Mouse (Mus musculus) heart, embryonic 14.5 days (tissue): ENCODE measurements around the gene Gm13287. TPM values are rescaled to one million over a fixed set of nuclear protein-coding genes. Genes with fewer than 3 reads are reported as not detected.
"Not testable (repeated sequence)": the region's sequence is repeated elsewhere in the genome, so short reads cannot be mapped to it uniquely, and the experiment has no call there.

Source experiments
- ATAC-seq: fragments of 200-750 bp; cut with Nextera tagmentation; 2 replicates; pipeline ENCODE4 v1.8.0; 2017; ENCODE audit warnings: low read depth, moderate TSS enrichment; ENCODE audit not compliant: insufficient number of reproducible peaks, insufficient read depth, low FRiP score
- H3K27ac ChIP-seq, 2 experiments: fragments of 200-500 bp in 1 of 2; fragments of 300-500 bp in 1 of 2; sonication (generic) in 1 of 2; replicated peaks in 1 of 2; 2 replicates each; pipeline ENCODE4 v1.5.1; 2012 to 2014; ENCODE audit warnings: low read depth in 2 of 2, low read length in 2 of 2, control low read depth in 1 of 2, mild to moderate bottlenecking in 1 of 2, mixed read lengths in 1 of 2; ENCODE audit not compliant: control insufficient read depth in 1 of 2, insufficient read depth in 1 of 2
- H3K27me3 ChIP-seq: fragments of 300-500 bp; sonication (generic); 2 replicates; pipeline ENCODE4 v1.6.1; 2014; ENCODE audit warnings: mild to moderate bottlenecking, low read length, control low read depth; ENCODE audit not compliant: control insufficient read depth, insufficient read depth
- H3K36me3 ChIP-seq: fragments of 300-500 bp; sonication (generic); 2 replicates; pipeline ENCODE4 v1.6.1; 2014; ENCODE audit warnings: mild to moderate bottlenecking, control low read depth, low read length, mixed read lengths; ENCODE audit not compliant: control insufficient read depth, insufficient read depth
- H3K4me1 ChIP-seq, 2 experiments: fragments of 200-500 bp in 1 of 2; fragments of 300-500 bp in 1 of 2; sonication (generic) in 1 of 2; 2 replicates each; pipeline ENCODE4 v1.6.1; 2012 to 2014; ENCODE audit warnings: low read length in 2 of 2, control low read depth in 1 of 2, mixed read lengths in 1 of 2; ENCODE audit not compliant: control insufficient read depth in 2 of 2, insufficient read depth in 2 of 2
- H3K4me2 ChIP-seq: fragments of 300-500 bp; sonication (generic); 2 replicates; pipeline ENCODE4 v1.6.1; 2014; ENCODE audit warnings: mild to moderate bottlenecking, low read length
- H3K4me3 ChIP-seq, 2 experiments: fragments of 200-500 bp in 1 of 2; fragments of 300-500 bp in 1 of 2; sonication (generic) in 1 of 2; 2 replicates each; pipeline ENCODE4 v1.5.1; 2012 to 2014; ENCODE audit warnings: low read length in 2 of 2, mild to moderate bottlenecking in 2 of 2, control low read depth in 1 of 2, low read depth in 1 of 2, moderate library complexity in 1 of 2; ENCODE audit not compliant: control insufficient read depth in 1 of 2, insufficient read depth in 1 of 2
- H3K9ac ChIP-seq: fragments of 300-500 bp; sonication (generic); 2 replicates; pipeline ENCODE4 v1.6.1; 2014; ENCODE audit warnings: mild to moderate bottlenecking, low read length
- H3K9me3 ChIP-seq: fragments of 300-500 bp; sonication (generic); 2 replicates; pipeline ENCODE4 v1.6.1; 2016; ENCODE audit warnings: low read length, control low read depth; ENCODE audit not compliant: control insufficient read depth
- WGBS: fragments of 180-500 bp; shearing (Covaris S2); extraction: QIAGEN DNeasy Blood & Tissue Kit; methylation state at CpG from one replicate; pipeline ENCODE4 v1.1.7; 2014; 5-methylcytosine and 5-hydroxymethylcytosine counted together
- polyA plus RNA-seq: library from polyadenylated mRNA; unstranded; fragments of >200 nt; fragmentation: Nextera tagmentation; extraction: Ambion mirVana; gene quantifications from 2 replicates; pipeline ENCODE4 v1.2.1, GENCODE M21; 2014

Gene Gm13287
- polyA plus RNA-seq, 1 experiment from 2014 or later = not detected

DNA sequence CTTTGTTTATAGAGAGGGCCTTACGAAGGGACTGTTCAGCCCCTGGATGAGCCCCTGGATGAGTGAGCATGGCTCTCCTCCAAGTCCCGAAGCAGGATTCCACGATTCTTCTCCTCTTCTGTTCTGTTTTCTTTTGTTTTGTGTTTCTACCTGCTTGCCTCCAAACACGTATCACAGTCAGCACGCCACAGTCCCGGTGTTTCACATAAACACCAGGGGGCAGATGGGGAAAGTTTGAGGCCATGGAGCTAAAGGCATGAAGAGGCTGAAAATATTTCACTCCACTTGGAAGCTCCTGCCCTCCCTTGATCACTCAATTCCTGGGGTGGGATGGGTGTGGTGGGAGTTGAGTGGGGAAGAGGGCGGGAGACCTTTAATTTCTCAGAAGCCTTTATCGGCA, 41.3 kb upstream of the Gm13287 start:
- H3K27me3 ChIP-seq, H3K9ac ChIP-seq, H3K4me1 ChIP-seq, H3K27ac ChIP-seq, H3K4me3 ChIP-seq, H3K9me3 ChIP-seq, H3K36me3 ChIP-seq, H3K4me2 ChIP-seq, ATAC-seq: not testable (repeated sequence)
- 67% methylated on average over 6 of the region's 8 CpGs for WGBS

DNA sequence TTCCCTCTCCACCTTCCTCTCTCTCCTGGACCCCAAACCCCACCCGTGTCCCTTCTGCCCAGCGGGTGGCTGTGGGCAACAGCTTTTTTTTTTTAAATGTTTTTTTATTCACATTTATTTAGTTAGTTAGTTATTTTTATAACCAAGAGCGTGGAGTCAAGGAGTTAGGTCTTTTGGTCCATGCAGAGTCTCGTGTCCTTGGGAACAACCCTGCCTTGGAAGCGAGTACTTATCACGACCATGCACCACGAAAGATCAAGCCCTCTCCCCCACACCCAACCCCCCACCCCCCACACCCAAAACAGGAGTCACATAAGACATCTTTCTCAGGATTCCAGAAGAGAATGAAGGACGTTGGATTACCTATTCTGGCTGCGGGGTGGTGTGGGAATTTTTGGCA, 40.7 kb upstream of the Gm13287 start:
- not testable (repeated sequence) for H3K36me3 ChIP-seq, H3K27me3 ChIP-seq, ATAC-seq, H3K9ac ChIP-seq, H3K4me1 ChIP-seq, H3K27ac ChIP-seq, H3K4me2 ChIP-seq, H3K4me3 ChIP-seq, H3K9me3 ChIP-seq
- WGBS = 48% methylated on average over 7 of the region's 9 CpGs

DNA sequence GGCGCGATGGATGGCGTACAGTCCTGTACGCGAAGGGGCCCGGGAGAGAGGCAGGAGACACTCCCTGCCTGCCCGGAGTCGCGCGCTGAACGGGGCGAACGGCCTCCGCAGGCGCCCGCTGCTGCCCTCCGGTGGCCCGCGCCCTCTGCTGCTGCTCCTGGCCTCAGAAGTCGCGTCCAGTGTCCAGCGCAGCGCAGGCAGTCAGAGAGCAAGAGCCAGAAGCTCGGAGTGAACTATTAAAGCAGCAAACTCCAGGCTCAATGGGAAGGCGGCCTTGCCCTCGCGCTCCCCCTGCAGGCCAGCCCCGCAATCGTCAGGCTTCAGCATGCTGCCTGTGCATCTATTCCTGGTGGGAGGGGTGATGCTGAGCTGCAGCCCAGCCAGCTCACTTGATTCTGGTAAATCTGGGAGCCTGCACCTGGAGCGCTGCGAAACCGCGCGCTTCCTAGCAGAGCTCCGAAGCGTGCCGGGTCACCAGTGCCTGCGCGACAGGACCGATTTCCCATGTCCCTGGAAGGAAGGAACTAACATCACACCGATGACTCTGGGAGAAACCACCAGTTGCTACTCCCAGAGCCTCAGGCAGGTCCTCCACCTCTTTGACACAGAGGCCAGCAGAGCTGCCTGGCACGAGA, 39.6 kb upstream of the Gm13287 start:
- H3K27ac ChIP-seq = peak overlapping the region in 1 of 2 experiments; percentile 68; a peak in 3 of 4 replicates
- ATAC-seq, H3K27me3 ChIP-seq, H3K9me3 ChIP-seq, H3K4me1 ChIP-seq, H3K9ac ChIP-seq, H3K36me3 ChIP-seq: not testable (repeated sequence)
- 4% methylated on average over 28 of the region's 42 CpGs for WGBS
- peak overlapping the region; percentile 44 for H3K4me2 ChIP-seq
- peak overlapping the region; percentile 14 to 32; a peak in 3 of 4 replicates for H3K4me3 ChIP-seq

DNA sequence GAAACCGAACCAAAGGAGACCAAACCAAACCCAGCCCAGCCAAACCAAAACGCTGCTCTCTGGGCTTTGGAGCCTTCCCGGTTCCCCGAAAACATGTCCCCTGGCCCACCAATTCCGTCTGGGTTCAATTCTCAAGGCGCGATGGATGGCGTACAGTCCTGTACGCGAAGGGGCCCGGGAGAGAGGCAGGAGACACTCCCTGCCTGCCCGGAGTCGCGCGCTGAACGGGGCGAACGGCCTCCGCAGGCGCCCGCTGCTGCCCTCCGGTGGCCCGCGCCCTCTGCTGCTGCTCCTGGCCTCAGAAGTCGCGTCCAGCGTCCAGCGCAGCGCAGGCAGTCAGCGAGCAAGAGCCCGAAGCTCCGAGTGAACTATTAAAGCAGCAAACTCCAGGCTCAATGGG, 29.5 kb upstream of the Gm13287 start, which contains the start of gene Gm13290:
TSS of gene Gm13290 (plus strand) at position 301 of the 400 bp plus-strand sequence.
- not testable (repeated sequence) for ATAC-seq, H3K4me2 ChIP-seq, H3K36me3 ChIP-seq, H3K9ac ChIP-seq, H3K27ac ChIP-seq, H3K4me1 ChIP-seq, H3K9me3 ChIP-seq, H3K27me3 ChIP-seq, H3K4me3 ChIP-seq
- no CpG with 5 or more reads among the region's 32 CpGs for WGBS

DNA sequence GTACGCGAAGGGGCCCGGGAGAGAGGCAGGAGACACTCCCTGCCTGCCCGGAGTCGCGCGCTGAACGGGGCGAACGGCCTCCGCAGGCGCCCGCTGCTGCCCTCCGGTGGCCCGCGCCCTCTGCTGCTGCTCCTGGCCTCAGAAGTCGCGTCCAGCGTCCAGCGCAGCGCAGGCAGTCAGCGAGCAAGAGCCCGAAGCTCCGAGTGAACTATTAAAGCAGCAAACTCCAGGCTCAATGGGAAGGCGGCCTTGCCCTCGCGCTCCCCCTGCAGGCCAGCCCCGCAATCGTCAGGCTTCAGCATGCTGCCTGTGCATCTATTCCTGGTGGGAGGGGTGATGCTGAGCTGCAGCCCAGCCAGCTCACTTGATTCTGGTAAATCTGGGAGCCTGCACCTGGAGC, 26.4 kb upstream of the Gm13287 start, which contains the start of gene Gm13289:
TSS of gene Gm13289 (plus strand) at position 301 of the 400 bp plus-strand sequence.
- not testable (repeated sequence) for H3K4me3 ChIP-seq, H3K4me1 ChIP-seq, ATAC-seq, H3K4me2 ChIP-seq, H3K36me3 ChIP-seq, H3K27ac ChIP-seq, H3K27me3 ChIP-seq, H3K9me3 ChIP-seq, H3K9ac ChIP-seq
- no CpG with 5 or more reads among the region's 29 CpGs for WGBS

DNA sequence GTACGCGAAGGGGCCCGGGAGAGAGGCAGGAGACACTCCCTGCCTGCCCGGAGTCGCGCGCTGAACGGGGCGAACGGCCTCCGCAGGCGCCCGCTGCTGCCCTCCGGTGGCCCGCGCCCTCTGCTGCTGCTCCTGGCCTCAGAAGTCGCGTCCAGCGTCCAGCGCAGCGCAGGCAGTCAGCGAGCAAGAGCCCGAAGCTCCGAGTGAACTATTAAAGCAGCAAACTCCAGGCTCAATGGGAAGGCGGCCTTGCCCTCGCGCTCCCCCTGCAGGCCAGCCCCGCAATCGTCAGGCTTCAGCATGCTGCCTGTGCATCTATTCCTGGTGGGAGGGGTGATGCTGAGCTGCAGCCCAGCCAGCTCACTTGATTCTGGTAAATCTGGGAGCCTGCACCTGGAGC, 23.5 kb upstream of the Gm13287 start, which contains the start of gene Gm13272:
TSS of gene Gm13272 (plus strand) at position 301 of the 400 bp plus-strand sequence.
- not testable (repeated sequence) for H3K4me2 ChIP-seq, H3K9me3 ChIP-seq, ATAC-seq, H3K9ac ChIP-seq, H3K36me3 ChIP-seq, H3K27me3 ChIP-seq, H3K4me3 ChIP-seq, H3K4me1 ChIP-seq, H3K27ac ChIP-seq
- WGBS = no CpG with 5 or more reads among the region's 29 CpGs

DNA sequence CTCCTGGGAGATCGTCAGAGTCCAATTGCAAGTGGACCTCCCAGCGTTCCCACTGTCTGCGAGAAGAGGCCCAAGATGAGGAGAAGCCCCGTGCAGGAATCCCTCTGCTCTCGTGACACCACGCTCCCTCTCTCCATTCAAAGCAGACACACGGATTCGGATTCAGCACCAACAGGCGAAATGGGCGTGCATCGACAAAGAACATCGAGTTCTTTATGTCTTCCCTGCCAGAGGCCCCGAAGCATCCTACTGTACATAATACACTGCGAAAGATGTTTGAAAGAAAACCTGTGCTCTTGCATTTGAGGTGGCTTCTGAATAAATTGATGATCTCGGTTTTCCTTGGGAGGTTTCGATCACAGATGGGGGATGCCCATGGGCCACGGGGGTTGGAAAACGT, 22.7 kb upstream of the Gm13287 start:
- not testable (repeated sequence) for ATAC-seq, H3K4me2 ChIP-seq, H3K9me3 ChIP-seq, H3K4me1 ChIP-seq, H3K36me3 ChIP-seq, H3K9ac ChIP-seq, H3K27ac ChIP-seq, H3K4me3 ChIP-seq, H3K27me3 ChIP-seq
- 32% methylated on average over 14 of the region's 18 CpGs for WGBS

DNA sequence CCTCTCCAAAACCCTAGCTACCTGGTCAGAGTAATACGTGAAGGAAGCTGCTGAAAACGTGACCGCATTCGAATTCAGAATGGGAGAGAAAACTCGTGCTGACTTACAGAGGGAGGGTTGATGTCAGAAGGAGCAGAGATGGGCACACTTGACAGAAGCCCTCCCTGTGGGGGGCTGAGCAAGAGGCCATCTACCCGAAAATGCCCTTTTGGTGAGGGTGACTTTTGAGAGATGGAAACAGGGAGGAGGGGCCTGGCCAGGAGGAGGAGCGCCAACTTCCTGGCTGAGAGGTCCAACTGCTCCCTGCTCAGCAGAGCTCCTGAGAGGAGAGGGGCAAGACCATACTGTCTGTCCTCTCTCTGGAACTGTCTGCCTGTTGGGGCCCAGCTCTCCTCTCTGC, 21.2 kb upstream of the Gm13287 start, which contains the start of gene Ifnz:
TSS of gene Ifnz (plus strand) at position 301 of the 400 bp plus-strand sequence.
- peak within 1 kb of the TSS in 1 of 2 experiments; percentile 43; a peak in 2 of 4 replicates for H3K4me3 ChIP-seq
- not testable (repeated sequence) for H3K36me3 ChIP-seq, H3K27me3 ChIP-seq, H3K9ac ChIP-seq, ATAC-seq, H3K4me1 ChIP-seq, H3K9me3 ChIP-seq
- H3K27ac ChIP-seq = peak within 1 kb of the TSS; percentile 33 to 85; a peak in 2 of 4 replicates
- WGBS = 0% methylated on average over 2 of the region's 7 CpGs
- peak within 1 kb of the TSS; percentile 52 for H3K4me2 ChIP-seq
